Comparison of ENCODE assay signal across 18 mouse cellular contexts in the genomic region with DNA sequence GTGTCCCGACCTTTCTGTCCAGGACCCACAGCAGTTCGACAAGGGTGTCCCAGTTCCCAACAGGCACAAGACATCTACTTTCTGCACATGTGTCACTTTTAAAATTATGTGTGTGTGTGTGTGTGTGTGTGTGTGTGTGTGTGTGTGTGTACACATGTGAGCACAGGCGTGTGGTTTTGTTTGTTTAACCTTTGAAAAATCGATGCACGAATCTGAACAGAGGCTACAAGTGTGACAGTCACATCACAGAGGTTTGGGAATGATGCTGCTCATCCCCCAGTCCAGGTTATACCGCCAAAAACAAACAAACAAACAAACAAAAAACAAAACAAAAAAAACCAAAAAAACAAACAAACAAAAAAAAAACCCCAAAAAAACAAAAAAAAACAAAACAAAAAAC.
DNase-seq lines count a peak whose midpoint lies in the region; ATAC-seq and TF ChIP-seq lines count a peak whose summit lies in the region.
"Had no signal": no experiment of that assay in that cellular context is flagged by ENCODE, and none has a peak within 500 bp of the region (broad histone marks: within the 10 kb centered on the region; RNA-seq: fewer than 3 reads in every experiment).

No protein-coding gene starts in this region.

- no peak overlapping the region for H3K4me3 ChIP-seq in liver, adult 2 months (ENCODE audit: insufficient read depth, low read depth, low read length)
- no peak overlapping the region for H3K4me3 ChIP-seq in liver, embryonic 11.5 days (ENCODE audit: low read depth, low read length)
- H3K4me3 ChIP-seq in liver, postnatal 0 days (ENCODE audit: low read depth, low read length) = no peak overlapping the region
- H3K4me3 ChIP-seq in liver, embryonic 12.5 days = no peak overlapping the region

- no peaks in the 10 kb centered on the region for H3K36me3 ChIP-seq in liver, adult 2 months (ENCODE audit: control insufficient read depth, insufficient read depth, low read length)
- H3K36me3 ChIP-seq in liver, embryonic 11.5 days (ENCODE audit: control insufficient read depth, insufficient read depth, low read length) = no peaks in the 10 kb centered on the region
- no peaks in the 10 kb centered on the region for H3K36me3 ChIP-seq in liver, postnatal 0 days (replicated peaks; ENCODE audit: insufficient read depth, low read length)
- no peaks in the 10 kb centered on the region for H3K36me3 ChIP-seq in liver, embryonic 12.5 days
- H3K36me3 ChIP-seq: G1E had no signal

- DNase-seq in liver, adult 2 months (ENCODE audit: extremely low read depth, low read depth, low spot score) = peak; percentile 78
- no peak for DNase-seq in liver, embryonic 11.5 days (ENCODE audit: low spot score)
- no peak for DNase-seq in liver, postnatal 0 days
- DNase-seq: adrenal gland, adult 2 months; adrenal gland, adult 8-10 months; adrenal gland, postnatal 10 days; adrenal gland, postnatal 14 days; adrenal gland, postnatal 25 days; adrenal gland, postnatal 36 days; B cell, adult 2 months; cerebellum, adult 11 months; cerebellum, adult 11-12 months; cerebellum, adult 18-20 months had no signal

- no peak for TF ChIP-seq EP300 in liver, postnatal 0 days (IDR thresholded peaks at IDR 0.05; ENCODE audit: low read depth)

- H3K9ac ChIP-seq in liver, adult 2 months (ENCODE audit: low read depth, low read length) = no peak overlapping the region
- H3K9ac ChIP-seq in liver, embryonic 11.5 days (ENCODE audit: low read depth, low read length) = no peak overlapping the region
- H3K9ac ChIP-seq in liver, postnatal 0 days (replicated peaks) = no peak overlapping the region; the same call in 1 of the 2 replicates
- no peak overlapping the region for H3K9ac ChIP-seq in liver, embryonic 12.5 days

- no peak overlapping the region for H3K4me2 ChIP-seq in liver, embryonic 11.5 days
- H3K4me2 ChIP-seq in liver, postnatal 0 days (ENCODE audit: low read depth, low read length) = no peak overlapping the region
- H3K4me2 ChIP-seq in liver, embryonic 12.5 days = no peak overlapping the region

- no peak for TF ChIP-seq CTCF in liver, adult 2 months (IDR thresholded peaks at IDR 0.05; ENCODE audit: low read depth, low read length)
- TF ChIP-seq CTCF in liver, postnatal 0 days (IDR thresholded peaks at IDR 0.05; ENCODE audit: low read depth) = no peak

- H3K27me3 ChIP-seq in liver, adult 2 months (ENCODE audit: control insufficient read depth, insufficient read depth, low read length) = no peaks in the 10 kb centered on the region
- H3K27me3 ChIP-seq in liver, embryonic 11.5 days (replicated peaks; ENCODE audit: control insufficient read depth, insufficient read depth, low read length) = no peaks in the 10 kb centered on the region
- H3K27me3 ChIP-seq in liver, postnatal 0 days (ENCODE audit: insufficient read depth, low read length) = no peaks in the 10 kb centered on the region
- peaks cover 14% of the 10 kb centered on the region for H3K27me3 ChIP-seq in liver, embryonic 12.5 days (replicated peaks)
- H3K27me3 ChIP-seq: Patski had no signal

- no peak for TF ChIP-seq POLR2A in liver, adult 2 months (IDR thresholded peaks at IDR 0.05; ENCODE audit: extremely low read depth, insufficient read depth, low read length)

- H3K27ac ChIP-seq in liver, adult 2 months (replicated peaks; ENCODE audit: insufficient read depth, low read depth, low read length) = no peak overlapping the region
- no peak overlapping the region for H3K27ac ChIP-seq in liver, embryonic 11.5 days (ENCODE audit: low read depth, low read length)
- H3K27ac ChIP-seq in liver, postnatal 0 days (ENCODE audit: low read depth) = no peak overlapping the region
- H3K27ac ChIP-seq in liver, embryonic 12.5 days = no peak overlapping the region

- WGBS in liver, adult 2 months = 29% methylated on average over 6 of the region's 6 CpGs
- 77% methylated on average over 6 of the region's 6 CpGs for WGBS in liver, embryonic 11.5 days
- WGBS in liver, postnatal 0 days (ENCODE audit: insufficient replicate concordance) = 69% methylated on average over 6 of the region's 6 CpGs
- WGBS in liver, embryonic 12.5 days (ENCODE audit: insufficient replicate concordance) = 72% methylated on average over 6 of the region's 6 CpGs

- peaks cover 12% of the 10 kb centered on the region; the same call in 1 of the 2 replicates for H3K4me1 ChIP-seq in liver, adult 2 months (ENCODE audit: control insufficient read depth, insufficient read depth, low read length)
- peaks cover 2% of the 10 kb centered on the region; the same call in 1 of the 2 replicates for H3K4me1 ChIP-seq in liver, embryonic 11.5 days (replicated peaks; ENCODE audit: control insufficient read depth, insufficient read depth, low read length)
- peaks cover 14% of the 10 kb centered on the region for H3K4me1 ChIP-seq in liver, postnatal 0 days (ENCODE audit: insufficient read depth)
- H3K4me1 ChIP-seq in liver, embryonic 12.5 days = peaks cover 7% of the 10 kb centered on the region

- no peaks in the 10 kb centered on the region for H3K9me3 ChIP-seq in liver, embryonic 11.5 days (ENCODE audit: control insufficient read depth, low read length)
- no peaks in the 10 kb centered on the region for H3K9me3 ChIP-seq in liver, postnatal 0 days (ENCODE audit: low read length)
- no peaks in the 10 kb centered on the region for H3K9me3 ChIP-seq in liver, embryonic 12.5 days (replicated peaks)
- H3K9me3 ChIP-seq: G1E had no signal

- ATAC-seq in liver, embryonic 11.5 days (replicated peaks; ENCODE audit: low FRiP score) = no peak
- ATAC-seq in liver, postnatal 0 days = peak; percentile 78
- no peak for ATAC-seq in liver, embryonic 12.5 days
- ATAC-seq: activated CD4-positive, CD25-positive, alpha-beta regulatory T cell, adult 4 months; CD4-positive, CD25-positive, alpha-beta regulatory T cell, adult 4 months; Patski had no signal

- no peaks in the 10 kb centered on the region for H3K79me2 ChIP-seq in liver, adult 2 months (ENCODE audit: control insufficient read depth, insufficient read depth, low read length)
